Mouse (Mus musculus): ENCODE measurements around the gene Opn1sw.

DNA sequence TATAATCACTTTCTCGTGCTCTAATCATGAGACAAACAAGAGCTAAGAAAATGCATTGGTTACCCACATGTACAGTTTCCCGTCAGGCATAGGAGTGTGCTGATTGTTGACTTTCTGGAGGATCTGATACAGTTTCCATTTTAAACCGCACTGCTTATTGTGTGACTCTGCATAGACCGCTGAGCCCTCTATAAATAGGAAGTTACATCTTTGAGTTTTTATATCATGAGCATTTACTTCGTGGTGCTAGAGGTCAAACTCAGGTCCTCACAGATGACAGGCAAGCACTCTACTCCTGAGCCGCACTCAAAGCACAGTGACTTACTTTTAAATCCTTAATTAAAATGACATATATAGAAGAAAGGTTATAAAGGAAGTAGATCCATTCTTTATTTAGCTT lies 28.1 kb downstream of the Opn1sw start:
- TF ChIP-seq POLR2A (IDR thresholded peaks at IDR 0.05; ENCODE audit: borderline replicate concordance, low read depth, low read length): no peak
- TF ChIP-seq CTCF (IDR thresholded peaks at IDR 0.05; ENCODE audit: low read depth, low read length): no peak

Data from bone marrow macrophage, adult 2 months (primary cell).